Mouse (Mus musculus) pancreas, adult 10 weeks (tissue): ENCODE data around the gene Olfr1404. TPM values are rescaled to one million over a fixed set of nuclear protein-coding genes. Genes with fewer than 3 reads are reported as not detected.

Experiments
- polyA plus RNA-seq: library from polyadenylated mRNA; stranded (reverse); fragments of 350-450 nt; fragmentation: Illumina TruSeq; extraction: RNeasy Lipid Tissue Mini Kit (QIAGEN cat#74804); gene quantifications from one replicate; pipeline ENCODE4 v1.2.3, GENCODE M21; 2015; ENCODE audit warnings: low read depth, low replicate concordance; ENCODE audit not compliant: insufficient read depth

Olfr1404 gene
- not detected for polyA plus RNA-seq

GRCm38 (mm10) chr1:173212092-173212491 is at the start of gene Olfr1404:
Olfr1404 (plus strand) TSS chr1:173212392.

GRCm38 (mm10) chr1:173190540-173190939 is 21.7 kb upstream of the Olfr1404 start, which contains the start of gene Olfr1406:
Olfr1406 (minus strand) TSS chr1:173190640.

GRCm38 (mm10) chr1:173197508-173197907 is 14.7 kb upstream of the Olfr1404 start, which contains the start of gene Olfr218:
Olfr218 (plus strand) TSS chr1:173197808.

GRCm38 (mm10) chr1:173227081-173227480 is 14.9 kb downstream of the Olfr1404 start, which contains the start of gene Fcer1a:
Fcer1a (minus strand) TSS chr1:173227214.

GRCm38 (mm10) chr1:173265701-173266100 is 53.5 kb downstream of the Olfr1404 start, which contains the start of gene Olfr418:
Olfr418 (plus strand) TSS chr1:173266001.

Other genes starting within 250 kb of the Olfr1404 start
- gene Olfr1408, start 75.0 kb upstream of the Olfr1404 start, polyA plus RNA-seq = not detected
- not detected for gene Olfr1406, start 21.8 kb upstream of the Olfr1404 start, polyA plus RNA-seq
- gene Olfr218, start 14.6 kb upstream of the Olfr1404 start, polyA plus RNA-seq = not detected
- not detected for gene Fcer1a, start 14.8 kb downstream of the Olfr1404 start, polyA plus RNA-seq
- not detected for gene Olfr418, start 53.6 kb downstream of the Olfr1404 start, polyA plus RNA-seq
- not detected for gene Mptx2, start 65.4 kb downstream of the Olfr1404 start, polyA plus RNA-seq
- 5.7 TPM for gene Ackr1, start 121.4 kb downstream of the Olfr1404 start, polyA plus RNA-seq
- not detected for gene Aim2, start 138.5 kb downstream of the Olfr1404 start, polyA plus RNA-seq
- 6.4 TPM for gene Cadm3, start 155.3 kb downstream of the Olfr1404 start, polyA plus RNA-seq